Mouse (Mus musculus) testis, postnatal 14 days (tissue): Measurements from ENCODE around the gene Mprip.

ENCODE experiments used
- DNase-seq: peaks from one replicate; pipeline ENCODE4 v3.0.0; 2021; ENCODE audit warnings: low spot score

The Mprip gene

GRCm38 (mm10) chr11:59803516-59803915, 142.4 kb downstream of the Mprip start:
- no peak for DNase-seq

- no peak for DNase-seq
Observed at GRCm38 (mm10) chr11:59804409-59805110, 143.5 kb downstream of the Mprip start.

GRCm38 (mm10) chr11:59805256-59805655, 144.2 kb downstream of the Mprip start:
- DNase-seq, result no peak

GRCm38 (mm10) chr11:59805656-59806055, 144.6 kb downstream of the Mprip start:
- DNase-seq, result no peak

GRCm38 (mm10) chr11:59808170-59808960, 147.3 kb downstream of the Mprip start:
- DNase-seq, result no peak

- DNase-seq, result no peak
Observed at GRCm38 (mm10) chr11:59809071-59809669, 148.1 kb downstream of the Mprip start.

GRCm38 (mm10) chr11:59809670-59810474, 148.8 kb downstream of the Mprip start, which contains the start of gene Flcn:
Gene Flcn, minus strand, starts transcription at chr11:59810016.
- DNase-seq, result peak; percentile 83

GRCm38 (mm10) chr11:59810480-59811158, 149.5 kb downstream of the Mprip start:
- no peak for DNase-seq

- DNase-seq, result no peak
Observed at GRCm38 (mm10) chr11:59811211-59811610, 150.1 kb downstream of the Mprip start.

GRCm38 (mm10) chr11:59813276-59813675, 152.2 kb downstream of the Mprip start:
- DNase-seq, result no peak

GRCm38 (mm10) chr11:59814311-59814710, 153.2 kb downstream of the Mprip start:
- DNase-seq, result no peak

- no peak for DNase-seq
Observed at GRCm38 (mm10) chr11:59814936-59815335, 153.8 kb downstream of the Mprip start.

- no peak for DNase-seq
Observed at GRCm38 (mm10) chr11:59815482-59816065, 154.5 kb downstream of the Mprip start.

GRCm38 (mm10) chr11:59817916-59818315, 156.8 kb downstream of the Mprip start:
- DNase-seq, result no peak

GRCm38 (mm10) chr11:59821625-59822024, 160.5 kb downstream of the Mprip start:
- DNase-seq, result no peak
